Mouse (Mus musculus): ENCODE measurements around the gene Phactr3. TPM values are rescaled to one million over a fixed set of nuclear protein-coding genes. Genes with fewer than 3 reads are reported as not detected.
"Not testable (repeated sequence)": the region's sequence is repeated elsewhere in the genome, so short reads cannot be mapped to it uniquely, and the experiment has no call there.

Gene Phactr3
- total and polyA plus RNA-seq, 3 experiments: not detected

DNA sequence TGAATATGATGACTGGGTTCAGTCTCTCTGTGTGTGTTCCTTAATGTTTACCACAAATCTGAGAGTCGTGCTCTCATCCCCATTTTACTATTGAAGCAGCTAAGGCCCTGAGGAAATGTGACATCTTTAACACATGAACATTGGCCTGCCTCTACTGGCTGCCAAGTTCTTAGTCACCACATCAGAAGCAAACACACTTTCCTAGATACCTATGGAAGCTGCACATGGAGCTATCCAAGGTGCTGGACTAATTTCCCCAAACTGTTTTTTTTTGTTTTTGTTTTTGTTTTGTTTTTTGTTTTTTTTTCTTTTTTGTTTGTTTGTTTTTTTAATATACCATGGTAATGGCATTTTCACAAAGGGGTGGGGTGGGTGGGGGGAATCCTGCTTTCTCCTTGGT, 211.2 kb downstream of the Phactr3 start:
- DNase-seq (ENCODE audit: low read depth, low spot score): peak; percentile 3
- Histone ChIP-seq H3K27ac (ENCODE audit: control insufficient read depth, low read depth, low read length) (no peak overlapping the region), H3K4me1 (ENCODE audit: control insufficient read depth in 1 of 2, insufficient read depth in 2 of 2, low read length in 2 of 2) (no peaks in the 10 kb centered on the region), H3K9me3 (replicated peaks; ENCODE audit: insufficient read depth, low read length) (no peaks in the 10 kb centered on the region), H3K79me2 (ENCODE audit: control insufficient read depth, insufficient read depth, low read length, poor library complexity) (no peaks in the 10 kb centered on the region), H3K36me3 (ENCODE audit: control insufficient read depth in 1 of 2, insufficient read depth in 2 of 2, low read length in 2 of 2) (no peaks in the 10 kb centered on the region), H3K4me3 (ENCODE audit: control insufficient read depth in 1 of 2, insufficient read depth in 1 of 2, low read depth in 2 of 2, low read length in 2 of 2) (no peak overlapping the region), H3K9ac (ENCODE audit: control insufficient read depth, low read depth, low read length, poor library complexity, severe bottlenecking) (no peak overlapping the region), H3K27me3 (ENCODE audit: control insufficient read depth in 1 of 2, insufficient read depth in 2 of 2, low read length in 2 of 2) (no peaks in the 10 kb centered on the region)
- no peak for TF ChIP-seq GATA1 (IDR thresholded peaks at IDR 0.05; ENCODE audit: low read depth, low read length)
- no peak for TF ChIP-seq ZMIZ1 (IDR thresholded peaks at IDR 0.05; ENCODE audit: low read depth, low read length)
- TF ChIP-seq SIN3A (IDR thresholded peaks at IDR 0.05; ENCODE audit: low read length): no peak
- no peak for TF ChIP-seq GABPA (IDR thresholded peaks at IDR 0.05; ENCODE audit: low read depth, low read length)
- no peak for TF ChIP-seq POLR2A (IDR thresholded peaks at IDR 0.05; ENCODE audit: control insufficient read depth in 1 of 2, insufficient read depth in 1 of 2, low read depth in 1 of 2, low read length in 2 of 2, poor library complexity in 1 of 2)
- no peak for TF ChIP-seq KAT2A (conservative IDR thresholded peaks at IDR 0.05; ENCODE audit: low read depth, low read length)
- no peak for TF ChIP-seq NELFE (IDR thresholded peaks at IDR 0.05; ENCODE audit: low read depth, low read length)
- TF ChIP-seq EP300 (IDR thresholded peaks at IDR 0.05; ENCODE audit: low read depth in 1 of 2, low read length in 2 of 2): no peak

GRCm38 (mm10) chr2:178337878-178338277, 219.1 kb downstream of the Phactr3 start:
- TF ChIP-seq KAT2A (conservative IDR thresholded peaks at IDR 0.05; ENCODE audit: low read depth, low read length): no peak
- TF ChIP-seq GATA1 (IDR thresholded peaks at IDR 0.05; ENCODE audit: low read depth, low read length): no peak
- peak in 1 of 3 experiments; percentile 13; a peak in 1 of 6 replicates for TF ChIP-seq CTCF (IDR thresholded peaks at IDR 0.05 in 2 of 3, conservative IDR thresholded peaks at IDR 0.05 in 1 of 3; ENCODE audit: control insufficient read depth in 1 of 3, insufficient read depth in 1 of 3, low read depth in 2 of 3, low read length in 3 of 3, poor library complexity in 1 of 3, severe bottlenecking in 1 of 3)
- peak; percentile 27 for TF ChIP-seq RAD21 (IDR thresholded peaks at IDR 0.05; ENCODE audit: low read depth, low read length)
- Histone ChIP-seq H3K36me3 (ENCODE audit: control insufficient read depth in 1 of 2, insufficient read depth in 2 of 2, low read length in 2 of 2) (no peaks in the 10 kb centered on the region), H3K27ac (ENCODE audit: control insufficient read depth, low read depth, low read length) (no peak overlapping the region), H3K9ac (ENCODE audit: control insufficient read depth, low read depth, low read length, poor library complexity, severe bottlenecking) (no peak overlapping the region), H3K9me3 (replicated peaks; ENCODE audit: insufficient read depth, low read length) (no peaks in the 10 kb centered on the region), H3K4me1 (ENCODE audit: control insufficient read depth in 1 of 2, insufficient read depth in 2 of 2, low read length in 2 of 2) (no peaks in the 10 kb centered on the region), H3K27me3 (ENCODE audit: control insufficient read depth in 1 of 2, insufficient read depth in 2 of 2, low read length in 2 of 2) (no peaks in the 10 kb centered on the region), H3K79me2 (ENCODE audit: control insufficient read depth, insufficient read depth, low read length, poor library complexity) (no peaks in the 10 kb centered on the region), H3K4me3 (ENCODE audit: control insufficient read depth in 1 of 2, insufficient read depth in 1 of 2, low read depth in 2 of 2, low read length in 2 of 2) (no peak overlapping the region)
- no peak for DNase-seq (ENCODE audit: low read depth, low spot score)

DNA sequence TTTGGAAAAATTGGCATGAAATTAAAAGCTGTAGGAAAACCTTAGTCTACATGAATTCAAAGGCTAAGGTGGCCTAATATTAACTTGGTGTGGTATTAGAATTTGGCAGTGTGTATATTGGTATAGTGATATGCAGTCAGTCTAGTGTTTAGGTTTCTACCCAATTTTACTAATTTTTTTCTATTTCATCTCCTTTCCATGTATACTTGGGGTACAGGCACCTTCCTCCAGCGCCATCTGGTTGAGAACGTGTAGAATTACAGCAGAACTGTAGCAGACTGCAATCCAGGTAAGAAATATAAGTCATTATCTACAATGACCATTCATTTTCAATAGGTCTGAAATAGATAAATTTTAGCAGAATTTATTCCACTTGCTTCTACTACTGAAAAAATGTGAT, 220.3 kb downstream of the Phactr3 start:
- H3K27ac ChIP-seq (ENCODE audit: control insufficient read depth, low read depth, low read length): no peak overlapping the region
- no peak for TF ChIP-seq ZNF384 (IDR thresholded peaks at IDR 0.05; ENCODE audit: low read depth, low read length)
- TF ChIP-seq JUND (IDR thresholded peaks at IDR 0.05; ENCODE audit: low read depth, low read length): no peak
- TF ChIP-seq CTCF (IDR thresholded peaks at IDR 0.05 in 2 of 3, conservative IDR thresholded peaks at IDR 0.05 in 1 of 3; ENCODE audit: control insufficient read depth in 1 of 3, insufficient read depth in 1 of 3, low read depth in 2 of 3, low read length in 3 of 3, poor library complexity in 1 of 3, severe bottlenecking in 1 of 3): peak in 2 of 3 experiments; percentile 14; a peak in 1 of 6 replicates
- H3K9ac ChIP-seq (ENCODE audit: control insufficient read depth, low read depth, low read length, poor library complexity, severe bottlenecking): no peak overlapping the region
- H3K79me2 ChIP-seq (ENCODE audit: control insufficient read depth, insufficient read depth, low read length, poor library complexity): no peaks in the 10 kb centered on the region
- DNase-seq (ENCODE audit: low read depth, low spot score): peak; percentile 3
- no peaks in the 10 kb centered on the region for H3K36me3 ChIP-seq (ENCODE audit: control insufficient read depth in 1 of 2, insufficient read depth in 2 of 2, low read length in 2 of 2)
- H3K4me3 ChIP-seq (ENCODE audit: control insufficient read depth in 1 of 2, insufficient read depth in 1 of 2, low read depth in 2 of 2, low read length in 2 of 2): no peak overlapping the region
- no peaks in the 10 kb centered on the region for H3K27me3 ChIP-seq (ENCODE audit: control insufficient read depth in 1 of 2, insufficient read depth in 2 of 2, low read length in 2 of 2)
- no peaks in the 10 kb centered on the region for H3K9me3 ChIP-seq (replicated peaks; ENCODE audit: insufficient read depth, low read length)
- no peaks in the 10 kb centered on the region for H3K4me1 ChIP-seq (ENCODE audit: control insufficient read depth in 1 of 2, insufficient read depth in 2 of 2, low read length in 2 of 2)

GRCm38 (mm10) chr2:178342105-178342504, 223.3 kb downstream of the Phactr3 start:
- H3K9ac ChIP-seq (ENCODE audit: control insufficient read depth, low read depth, low read length, poor library complexity, severe bottlenecking); H3K27ac ChIP-seq (ENCODE audit: control insufficient read depth, low read depth, low read length); H3K27me3 ChIP-seq (ENCODE audit: control insufficient read depth in 1 of 2, insufficient read depth in 2 of 2, low read length in 2 of 2); H3K36me3 ChIP-seq (ENCODE audit: control insufficient read depth in 1 of 2, insufficient read depth in 2 of 2, low read length in 2 of 2); H3K9me3 ChIP-seq (replicated peaks; ENCODE audit: insufficient read depth, low read length); H3K4me3 ChIP-seq (ENCODE audit: control insufficient read depth in 1 of 2, insufficient read depth in 1 of 2, low read depth in 2 of 2, low read length in 2 of 2); H3K4me1 ChIP-seq (ENCODE audit: control insufficient read depth in 1 of 2, insufficient read depth in 2 of 2, low read length in 2 of 2); H3K79me2 ChIP-seq (ENCODE audit: control insufficient read depth, insufficient read depth, low read length, poor library complexity); DNase-seq (ENCODE audit: low read depth, low spot score): not testable (repeated sequence)

Measured in MEL (cell line).